Mouse (Mus musculus) heart, adult 18-20 months (tissue): Measurements from ENCODE around the gene Msi2. TPM values are rescaled to one million over a fixed set of nuclear protein-coding genes. Genes with fewer than 3 reads are reported as not detected.

ENCODE experiments used
- DNase-seq, 2 experiments: peaks; one replicate each; pipeline ENCODE4 v3.0.0; 2021 to 2022; ENCODE audit warnings: mixed read lengths in 1 of 2
- total RNA-seq, 2 experiments: library from RNA; stranded (reverse); gene quantifications; 2 replicates each; pipeline ENCODE4 v1.2.3; 2021

Gene Msi2
- total RNA-seq, 2 experiments from 2014 or later = 179 to 203 TPM

DNA sequence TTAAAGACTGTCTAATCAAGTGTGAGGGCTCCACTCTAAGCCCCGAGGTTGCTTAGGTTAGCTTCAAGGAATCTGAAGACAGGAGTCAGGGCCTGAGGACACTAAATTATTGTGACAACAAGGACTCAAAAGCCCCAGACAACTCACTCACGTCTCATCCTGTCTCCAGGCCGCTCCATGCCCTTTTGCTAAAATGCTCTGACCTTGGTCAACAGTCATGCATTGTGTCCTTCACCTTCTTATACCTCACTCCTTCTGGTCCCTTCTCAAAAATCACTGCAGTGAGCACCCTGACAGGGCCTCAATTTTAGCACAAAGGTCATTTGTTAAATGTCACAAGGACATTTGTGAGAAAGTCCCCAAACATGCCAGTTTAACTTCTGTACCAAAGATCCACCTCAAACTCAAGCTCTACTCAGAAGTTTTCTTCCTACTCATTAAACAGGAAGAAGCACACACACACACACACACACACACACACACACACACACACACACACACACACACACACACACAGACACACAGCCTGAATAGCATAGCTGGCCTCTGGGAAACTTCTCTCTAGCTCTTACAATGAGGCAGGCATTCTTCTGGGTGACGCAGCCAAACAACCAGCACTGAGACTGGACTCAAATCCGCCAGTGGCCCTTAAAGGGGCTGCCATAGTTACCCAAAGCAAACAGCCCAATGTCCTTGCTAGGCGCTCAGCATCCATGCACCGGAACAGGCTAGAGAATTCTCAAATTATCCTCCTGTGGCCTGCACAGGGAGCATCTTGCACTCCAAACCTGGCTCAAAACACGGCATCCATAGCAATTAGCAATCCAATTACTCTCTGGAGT, 178.5 kb downstream of the Msi2 start:
- DNase-seq = peak in 1 of 2 experiments; percentile 40

DNA sequence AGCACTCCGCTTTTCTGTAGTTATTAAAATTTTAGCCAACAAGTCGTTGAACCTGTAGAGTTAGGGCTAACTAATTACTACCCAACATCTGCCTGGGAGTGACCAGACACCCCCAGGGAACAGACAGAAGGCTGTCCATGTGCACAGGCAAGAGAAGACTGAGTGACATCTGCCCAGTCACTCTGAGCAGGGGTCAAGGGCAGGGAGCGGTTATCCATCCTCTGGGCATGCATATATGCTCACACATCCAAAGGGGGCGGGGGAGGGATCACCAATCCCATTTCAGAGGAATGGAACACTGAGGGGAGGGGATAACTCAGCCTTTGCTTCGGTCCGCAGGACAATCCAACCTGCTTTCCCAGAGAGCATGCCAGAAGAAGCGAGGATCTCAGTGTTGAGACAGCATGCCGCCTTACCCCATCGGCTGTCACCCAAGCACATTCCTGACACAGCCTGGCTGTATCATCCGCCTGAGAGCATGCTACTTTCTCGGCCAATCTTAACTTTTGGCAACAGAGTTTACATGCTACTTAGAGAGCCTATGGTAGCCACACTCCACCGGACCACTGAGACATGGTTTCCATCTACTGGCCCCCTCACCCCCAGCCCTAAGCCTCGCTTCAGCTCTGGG, 179.5 kb downstream of the Msi2 start:
- DNase-seq = peak in 1 of 2 experiments; percentile 36

DNA sequence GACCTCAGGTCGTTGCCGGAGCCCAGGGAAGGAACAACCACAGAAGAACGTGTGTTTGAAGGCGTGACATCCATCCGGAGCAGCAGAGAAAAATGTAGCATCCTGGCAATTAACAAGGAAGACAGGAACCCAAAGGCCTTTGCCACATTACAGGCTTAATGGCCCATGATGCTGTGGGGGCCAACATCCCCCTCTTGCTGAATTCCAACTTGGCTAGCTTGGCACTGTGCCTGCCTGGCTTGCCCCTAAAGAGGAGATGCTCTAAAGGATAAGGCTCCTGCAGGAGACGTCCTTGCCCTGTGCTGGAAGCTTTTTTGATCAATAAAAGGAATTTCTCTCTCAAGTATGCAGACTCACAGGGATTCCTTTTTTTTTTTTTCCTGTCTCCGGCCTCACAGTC, 181.0 kb downstream of the Msi2 start:
- no peak for DNase-seq

DNA sequence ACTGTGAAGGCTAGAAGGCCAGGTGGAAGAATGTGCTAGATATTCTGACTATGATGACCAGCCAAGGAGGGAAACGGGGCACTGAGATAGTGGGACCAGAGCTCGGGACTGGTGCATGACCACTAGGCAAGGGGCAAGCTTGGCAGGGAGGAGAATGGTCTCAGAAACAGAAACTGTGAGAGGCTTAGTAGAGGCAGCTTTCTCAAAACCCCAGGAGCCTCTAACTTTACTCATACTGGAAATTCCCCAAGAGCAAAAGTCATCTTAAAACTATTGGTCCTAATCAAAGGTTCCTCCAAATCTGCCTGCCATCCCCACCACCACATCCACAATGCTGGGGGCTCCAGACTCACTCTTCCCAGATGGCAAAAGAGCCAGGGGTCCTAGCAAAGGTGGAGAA, 181.5 kb downstream of the Msi2 start:
- DNase-seq = no peak

DNA sequence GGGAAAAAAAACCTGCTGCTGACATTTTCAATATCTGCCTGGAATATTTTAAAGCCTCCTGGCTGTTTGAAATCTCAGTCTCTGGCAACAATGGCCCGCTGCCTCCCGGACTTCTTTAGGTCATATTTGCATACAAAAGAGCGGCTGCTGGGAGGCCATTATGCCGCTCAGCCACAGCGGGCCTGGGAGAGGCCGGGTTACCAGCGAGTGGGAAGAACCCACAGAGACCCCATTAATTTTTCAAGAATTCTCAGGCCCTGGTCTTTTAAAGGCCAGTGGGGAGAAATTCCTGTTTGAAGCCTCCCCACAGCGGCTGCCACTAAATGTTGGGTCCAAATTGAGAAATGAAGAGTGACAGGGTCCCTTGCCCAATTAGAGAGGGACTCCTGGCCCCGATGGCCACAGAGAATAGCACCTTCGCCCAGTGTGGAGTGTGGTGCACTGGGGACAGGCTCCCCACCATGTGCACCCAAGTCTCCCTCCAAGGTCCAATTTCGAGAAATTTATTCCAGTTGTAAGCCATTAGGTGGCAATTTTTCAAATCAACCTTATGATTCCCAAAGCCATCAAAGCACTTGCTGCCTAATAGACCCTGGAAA, 183.9 kb downstream of the Msi2 start:
- no peak for DNase-seq

- no peak for DNase-seq
Observed at GRCm38 (mm10) chr11:88532016-88532415, 186.3 kb downstream of the Msi2 start.

GRCm38 (mm10) chr11:88530032-88530431, 188.3 kb downstream of the Msi2 start:
- no peak for DNase-seq

GRCm38 (mm10) chr11:88528522-88529101, 189.7 kb downstream of the Msi2 start:
- peak; percentile 67 to 80 for DNase-seq

GRCm38 (mm10) chr11:88526711-88527110, 191.6 kb downstream of the Msi2 start:
- peak in 1 of 2 experiments; percentile 21 for DNase-seq

DNA sequence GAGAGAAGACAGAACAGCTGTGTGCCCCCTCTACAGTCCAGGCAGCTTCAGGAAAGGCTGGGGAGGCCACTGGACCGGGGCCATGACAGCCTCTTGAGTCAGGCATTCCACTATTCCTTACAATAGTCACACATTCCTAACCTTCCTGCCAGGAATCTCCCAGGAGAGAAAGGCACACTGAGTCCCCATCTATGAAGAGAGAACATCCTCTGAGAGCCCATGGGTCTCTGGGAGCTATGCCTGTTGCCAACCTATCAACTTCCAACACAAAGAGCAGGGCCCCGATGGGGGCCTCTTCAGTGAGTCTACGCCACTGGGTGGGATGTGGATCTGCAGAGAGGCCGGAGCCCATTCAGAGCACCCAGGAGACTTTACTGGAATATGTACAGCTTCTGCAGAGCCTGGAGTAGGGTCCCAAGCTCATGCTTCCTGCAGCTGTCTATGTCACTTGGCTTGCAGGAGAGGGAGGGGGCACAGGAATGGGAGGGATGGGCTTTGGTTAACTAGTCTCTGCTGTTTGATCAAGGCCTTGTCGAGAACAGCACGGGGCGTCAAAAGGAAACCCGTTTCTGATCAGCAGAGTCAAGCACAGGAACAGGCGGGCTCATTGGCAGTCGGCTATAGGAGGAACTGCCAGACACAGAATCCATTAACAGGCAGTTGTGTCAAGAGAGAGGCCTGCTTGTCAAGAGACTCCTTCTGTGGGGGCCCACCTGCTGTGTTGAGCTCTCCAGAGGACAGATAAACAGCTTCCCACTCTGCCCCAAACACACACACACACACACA, 193.3 kb downstream of the Msi2 start:
- DNase-seq = peak; percentile 84 to 91

DNA sequence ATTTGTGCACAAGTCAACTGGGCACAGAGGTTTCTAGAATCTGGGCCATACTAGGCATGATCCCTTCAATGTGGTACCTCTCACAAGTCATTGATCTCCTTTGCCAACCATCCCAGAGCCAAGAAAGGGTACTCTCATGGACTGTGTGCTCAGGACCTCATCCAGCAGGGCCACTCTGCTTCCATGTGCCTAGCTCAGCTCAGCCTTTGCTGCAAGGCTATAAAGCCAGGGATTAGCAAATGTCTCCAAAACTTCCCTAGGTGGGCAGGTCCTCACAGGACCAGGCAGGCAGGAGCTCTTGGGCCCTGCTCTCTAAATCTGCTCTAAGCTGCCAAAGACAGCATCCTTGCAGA, 193.9 kb downstream of the Msi2 start:
- DNase-seq = no peak

DNA sequence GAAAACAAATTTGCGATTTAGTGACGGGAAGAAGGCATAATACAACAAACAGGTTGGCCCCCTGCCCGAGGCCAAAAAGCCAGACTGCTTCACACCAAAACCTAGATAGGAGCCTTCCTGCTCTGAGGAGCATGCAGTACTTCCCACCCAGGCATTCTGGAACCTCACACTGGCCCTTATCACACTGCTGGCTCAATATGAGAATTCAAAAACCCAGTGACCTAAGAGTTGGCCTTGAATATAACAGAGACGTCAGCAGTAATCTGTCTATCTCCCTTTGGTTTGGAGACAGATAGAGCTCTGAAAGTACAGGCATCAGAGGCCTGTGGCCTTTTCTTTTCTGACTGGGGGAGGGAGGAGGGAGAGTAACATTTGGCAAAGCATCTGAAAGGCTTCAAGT, 194.4 kb downstream of the Msi2 start:
- DNase-seq = peak; percentile 83 to 91

- no peak for DNase-seq
Observed at GRCm38 (mm10) chr11:88523511-88523910, 194.8 kb downstream of the Msi2 start.

DNA sequence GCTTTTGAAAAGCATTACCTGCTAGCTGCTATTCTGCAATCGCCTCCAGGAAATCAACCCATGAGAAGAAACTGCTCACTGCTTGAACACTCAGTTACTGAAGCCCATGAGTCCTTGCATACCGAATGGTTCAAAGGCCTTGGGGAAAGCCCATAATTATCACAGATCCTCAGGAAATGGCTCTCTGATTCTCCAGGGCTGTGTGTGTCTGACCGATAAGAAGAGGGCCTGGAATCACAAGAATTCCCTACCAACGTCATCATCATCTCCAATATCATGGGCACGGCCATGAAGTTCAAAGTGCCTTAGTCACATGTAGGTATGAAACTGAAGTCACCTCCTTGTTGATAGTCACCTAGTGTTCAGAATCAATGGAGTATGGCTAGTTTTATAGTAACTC, 196.2 kb downstream of the Msi2 start:
- no peak for DNase-seq

DNA sequence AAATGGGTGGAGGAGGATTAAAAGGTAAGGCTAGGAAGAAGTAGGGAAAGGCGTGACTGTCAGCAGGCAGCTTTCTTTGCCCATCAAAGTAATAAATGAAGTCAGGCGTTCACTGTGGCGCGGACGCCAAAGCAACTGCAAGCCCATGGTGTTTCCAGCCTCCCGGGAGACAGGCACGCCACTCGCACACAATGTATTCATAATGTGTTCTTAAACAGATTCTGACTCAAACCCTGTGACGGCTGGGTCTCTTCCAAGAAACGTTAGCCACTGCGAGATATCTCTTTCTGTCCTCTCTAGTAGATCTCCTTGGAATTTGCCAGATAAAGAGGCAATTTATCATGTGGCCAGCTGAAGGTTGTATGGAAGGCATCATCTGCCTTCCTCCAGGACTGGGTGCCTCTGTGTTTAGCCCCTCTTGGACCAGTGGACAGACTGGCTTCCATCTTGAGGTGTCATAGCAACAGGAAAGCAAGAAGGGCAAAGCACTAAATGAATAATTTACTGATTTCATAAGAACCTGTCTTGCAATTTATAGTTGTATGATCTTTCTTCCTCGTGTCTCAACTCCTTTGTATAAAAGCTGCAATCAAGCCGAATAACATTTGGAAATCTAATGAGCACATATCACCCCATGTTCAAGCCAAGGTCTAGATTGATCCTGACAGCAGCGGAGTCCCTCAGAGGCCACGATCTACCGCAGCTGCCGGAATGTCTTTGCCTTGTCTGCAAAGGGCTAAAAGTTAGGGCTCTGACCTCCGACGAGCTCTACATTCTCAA, 197.2 kb downstream of the Msi2 start:
- DNase-seq = no peak

DNA sequence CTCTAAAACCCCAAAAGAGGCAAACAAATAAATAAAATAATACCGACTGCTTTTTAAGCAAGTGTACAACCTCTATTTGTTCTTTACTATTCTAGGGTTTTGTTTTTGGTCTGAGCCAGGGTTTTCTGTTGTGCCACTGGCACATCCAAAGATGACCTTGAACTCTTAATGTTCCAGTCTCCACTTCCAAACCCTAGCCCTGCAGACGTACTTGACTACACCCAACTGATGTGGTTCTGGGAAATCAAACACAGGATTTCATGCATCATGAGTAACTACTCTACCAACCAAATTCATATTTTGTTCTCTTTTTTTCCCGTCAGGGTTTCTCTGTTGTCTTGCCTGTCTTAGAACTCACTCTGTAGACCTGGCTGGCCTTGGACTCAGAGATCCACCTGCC, 200.0 kb downstream of the Msi2 start:
- no peak for DNase-seq

- peak in 1 of 2 experiments; percentile 49 for DNase-seq
Observed at GRCm38 (mm10) chr11:88516596-88517485, 201.5 kb downstream of the Msi2 start.

DNA sequence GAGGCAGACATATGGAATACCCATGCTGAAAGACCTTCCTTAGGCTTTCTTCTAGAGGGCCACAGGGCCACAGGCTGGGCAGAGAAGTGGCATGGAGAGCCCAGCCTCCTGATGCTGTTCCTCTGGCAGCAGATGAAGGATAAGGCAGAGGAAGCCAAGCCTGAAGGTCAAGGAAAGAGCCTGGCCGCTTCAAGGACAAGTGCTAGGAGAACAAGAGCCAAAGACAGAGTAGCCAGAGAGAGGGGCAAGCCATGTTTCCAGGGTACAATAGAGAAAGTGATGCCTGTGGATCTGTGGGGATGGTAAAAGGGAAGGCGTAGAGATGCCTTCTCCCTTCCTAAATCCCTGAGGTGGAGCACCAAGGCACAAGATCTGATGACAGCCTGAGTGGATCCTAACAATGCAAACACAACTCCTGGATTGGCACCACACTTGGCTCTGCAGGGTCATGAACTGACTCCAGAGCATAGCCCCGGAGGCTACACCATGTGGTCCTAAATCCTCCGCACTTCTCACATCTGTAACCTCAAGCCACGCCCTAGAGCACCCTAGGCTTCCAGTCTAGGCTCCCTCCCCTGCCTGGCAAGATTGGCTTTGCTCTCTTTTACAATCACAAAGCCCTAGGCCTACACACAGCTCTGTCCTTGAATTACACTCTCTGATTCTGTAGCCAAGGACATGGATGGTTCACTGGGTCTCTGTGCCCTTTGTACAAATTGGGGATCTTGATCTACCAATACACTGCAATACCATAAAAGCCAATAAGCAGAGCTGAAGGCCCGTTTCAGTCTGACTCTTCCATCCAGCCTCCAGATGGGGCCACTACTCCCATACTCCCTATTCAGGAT, 202.4 kb downstream of the Msi2 start:
- DNase-seq = no peak

DNA sequence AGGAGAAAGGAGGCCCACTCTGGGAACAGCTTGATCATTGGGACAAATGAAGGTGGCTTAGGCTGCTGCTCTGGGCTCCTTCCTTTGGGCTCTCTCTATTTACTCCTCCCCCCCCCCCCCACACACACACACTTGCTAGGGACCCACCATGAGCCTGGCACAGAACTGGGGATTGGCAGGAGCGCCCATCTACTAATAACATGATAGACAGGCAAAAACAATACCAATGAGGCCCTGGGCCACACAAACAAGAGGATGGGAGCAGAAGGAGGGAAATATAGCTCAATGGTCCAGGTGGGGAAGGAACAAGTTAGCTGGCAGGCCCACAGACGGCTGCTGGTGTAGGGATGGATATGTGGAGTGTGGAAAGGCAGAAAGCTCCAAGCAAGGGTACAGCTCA, 203.0 kb downstream of the Msi2 start:
- no peak for DNase-seq
